Mouse (Mus musculus) testis, adult 2 months (tissue): ENCODE data around the gene Daxx.
"Not testable (repeated sequence)": the region's sequence is repeated elsewhere in the genome, so short reads cannot be mapped to it uniquely, and the experiment has no call there.

Experiments used
- CTCF ChIP-seq: fragments of 200-500 bp; IDR thresholded peaks from 2 replicates; pipeline ENCODE4 v1.5.1; 2012; ENCODE audit warnings: low read depth, mild to moderate bottlenecking, inconsistent platforms, low read length, moderate library complexity; ENCODE audit not compliant: control insufficient read depth, insufficient read depth, insufficient replicate concordance
- POLR2A ChIP-seq: fragments of 200-500 bp; IDR thresholded peaks from 2 replicates; pipeline ENCODE4 v1.6.1; 2012; ENCODE audit warnings: low read depth, mild to moderate bottlenecking, inconsistent platforms, low read length, moderate library complexity; ENCODE audit not compliant: control insufficient read depth

DNA sequence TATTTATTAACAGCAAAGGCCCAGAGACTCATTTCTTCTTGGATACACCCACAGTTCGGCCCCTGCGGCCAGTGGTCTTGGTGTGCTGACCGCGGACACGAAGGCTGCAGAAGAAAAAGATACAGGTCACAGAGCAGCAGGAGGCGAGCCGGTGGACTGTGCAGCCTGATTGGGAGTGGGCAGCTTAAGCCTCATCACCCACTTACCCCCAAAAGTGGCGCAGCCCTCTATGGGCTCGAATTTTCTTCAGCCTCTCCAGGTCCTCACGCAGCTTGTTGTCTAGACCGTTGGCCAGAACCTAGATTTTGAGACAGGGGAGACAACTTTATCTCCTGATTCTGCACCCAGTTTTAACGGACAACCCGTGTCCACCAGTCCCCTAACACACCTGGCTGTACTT is 42.8 kb downstream of the Daxx start:
- not testable (repeated sequence) for TF ChIP-seq CTCF, POLR2A
